Mouse (Mus musculus): Measurements from ENCODE around the gene Mrtfa. TPM values are rescaled to one million over a fixed set of nuclear protein-coding genes. Genes with fewer than 3 reads are reported as not detected.

Mrtfa gene
- total RNA-seq, 1 experiment from 2014 or later = 23.4 TPM

GRCm38 (mm10) chr15:80983264-80983663 lies 207.3 kb downstream of the Mrtfa start:
- DNase-seq = no peak

GRCm38 (mm10) chr15:80981176-80981575 lies 209.4 kb downstream of the Mrtfa start:
- no peak for DNase-seq

- DNase-seq = no peak
Observed at GRCm38 (mm10) chr15:80979611-80980010, 210.9 kb downstream of the Mrtfa start.

- DNase-seq = peak; percentile 91
Observed at GRCm38 (mm10) chr15:80977620-80978334, 212.8 kb downstream of the Mrtfa start, which contains the start of gene Sgsm3. TSS of gene Sgsm3 (plus strand) at chr15:80977765.

- no peak for DNase-seq
Observed at GRCm38 (mm10) chr15:80975666-80976065, 214.9 kb downstream of the Mrtfa start.

GRCm38 (mm10) chr15:80974311-80974710 lies 216.2 kb downstream of the Mrtfa start:
- no peak for DNase-seq

GRCm38 (mm10) chr15:80969371-80969770 lies 221.2 kb downstream of the Mrtfa start:
- no peak for DNase-seq

Other genes starting within 250 kb of the Mrtfa start
- 47.7 and 50.5 TPM in 2 replicates for gene Adsl, start 242.3 kb downstream of the Mrtfa start, total RNA-seq (2021)
- 17.3 and 25.8 TPM in 2 replicates for gene Sgsm3, start 213.0 kb downstream of the Mrtfa start, total RNA-seq (2021)
- 0.26 and 0.33 TPM in 2 replicates for gene Mchr1, start 44.7 kb upstream of the Mrtfa start, total RNA-seq (2021)
- 139 and 141 TPM in 2 replicates for gene Slc25a17, start 170.1 kb upstream of the Mrtfa start, total RNA-seq (2021)
- 256 and 303 TPM in 2 replicates for gene St13, start 209.3 kb upstream of the Mrtfa start, total RNA-seq (2021)
- 21.6 and 29.2 TPM in 2 replicates for gene Xpnpep3, start 209.4 kb upstream of the Mrtfa start, total RNA-seq (2021)
- not detected in 2 replicates for gene Dnajb7, start 217.5 kb upstream of the Mrtfa start, total RNA-seq (2021)